Mouse (Mus musculus) midbrain, embryonic 14.5 days (tissue): ENCODE results near the gene Ccdc59. TPM values are rescaled to one million over a fixed set of nuclear protein-coding genes. Genes with fewer than 3 reads are reported as not detected.

ENCODE experiments used
- ATAC-seq: fragments of 200-750 bp; cut with Nextera tagmentation; 2 replicates; pipeline ENCODE4 v1.8.0; 2017; ENCODE audit warnings: moderate number of reproducible peaks, moderate library complexity; ENCODE audit not compliant: low FRiP score, low TSS enrichment
- DNase-seq: peaks from one replicate; pipeline ENCODE4 v3.0.0-alpha.2; 2015
- H3K27ac ChIP-seq: fragments of 300-500 bp; sonication (generic); replicated peaks from 2 replicates; pipeline ENCODE4 v1.5.1; 2014; ENCODE audit warnings: mild to moderate bottlenecking, low read depth, low read length, moderate library complexity
- H3K27me3 ChIP-seq: fragments of 300-500 bp; sonication (generic); 2 replicates; pipeline ENCODE4 v1.6.1; 2014; ENCODE audit warnings: low read length, control low read depth, mixed read lengths; ENCODE audit not compliant: control insufficient read depth, insufficient read depth
- H3K36me3 ChIP-seq: fragments of 300-500 bp; sonication (generic); 2 replicates; pipeline ENCODE4 v1.6.1; 2014; ENCODE audit warnings: low read length, control low read depth; ENCODE audit not compliant: control insufficient read depth, insufficient read depth
- H3K4me1 ChIP-seq: fragments of 300-500 bp; sonication (generic); 2 replicates; pipeline ENCODE4 v1.6.1; 2014; ENCODE audit warnings: mild to moderate bottlenecking, antibody characterized with exemption, low read length, control low read depth; ENCODE audit not compliant: control insufficient read depth, insufficient read depth
- H3K4me2 ChIP-seq: fragments of 300-500 bp; sonication (generic); 2 replicates; pipeline ENCODE4 v1.6.1; 2014; ENCODE audit warnings: mild to moderate bottlenecking, low read length, moderate library complexity
- H3K4me3 ChIP-seq: fragments of 300-500 bp; sonication (generic); replicated peaks from 2 replicates; pipeline ENCODE4 v1.5.1; 2014; ENCODE audit warnings: low read depth, low read length
- H3K9ac ChIP-seq: fragments of 300-500 bp; sonication (generic); replicated peaks from 2 replicates; pipeline ENCODE4 v1.6.1; 2014; ENCODE audit warnings: mild to moderate bottlenecking, low read length, moderate library complexity
- H3K9me3 ChIP-seq: fragments of 300-500 bp; sonication (generic); 2 replicates; pipeline ENCODE4 v1.6.1; 2016; ENCODE audit warnings: low read length, control low read depth, mixed read lengths; ENCODE audit not compliant: control insufficient read depth
- WGBS: fragments of 180-500 bp; shearing (Covaris S2); extraction: QIAGEN DNeasy Blood & Tissue Kit; methylation state at CpG from one replicate; pipeline ENCODE4 v1.1.7; 2014; 5-methylcytosine and 5-hydroxymethylcytosine counted together
- polyA plus RNA-seq: library from polyadenylated mRNA; unstranded; fragments of >200 nt; fragmentation: Nextera tagmentation; extraction: Ambion mirVana; gene quantifications from 2 replicates; pipeline ENCODE4 v1.2.1, GENCODE M21; 2014

Gene Ccdc59
- 43.9 and 50.0 TPM in 2 replicates for polyA plus RNA-seq

GRCm38 (mm10) chr10:105840928-105841888 is at the start of gene Ccdc59, which contains the start of gene Mettl25:
TSS of gene Ccdc59 (plus strand) at chr10:105841067.
TSS of gene Mettl25 (minus strand) at chr10:105841380.
- DNase-seq = peak; percentile 98
- H3K27me3 ChIP-seq = no peaks in the 10 kb centered on the region
- under 1% methylated on average over 90 of the region's 90 CpGs for WGBS

GRCm38 (mm10) chr10:105793776-105794552 is 46.9 kb upstream of the Ccdc59 start:
- no peaks in the 10 kb centered on the region for H3K9me3 ChIP-seq

More at GRCm38 (mm10) chr10:105840928-105841888, at the start of gene Ccdc59, which contains the start of gene Mettl25:
- Histone ChIP-seq H3K9ac (peak within 1 kb of the TSS; percentile 88), H3K9me3 (no peaks in the 10 kb centered on the region), H3K4me2 (peak within 1 kb of the TSS; percentile 66), H3K36me3 (peaks cover 34% of the 10 kb centered on the region), H3K27ac (peak within 1 kb of the TSS; percentile 99), H3K4me1 (peaks cover 11% of the 10 kb centered on the region; the same call in 1 of the 2 replicates), H3K4me3 (peak within 1 kb of the TSS; percentile 82)
- peak; percentile 99 for ATAC-seq

GRCm38 (mm10) chr10:105797250-105797924 is 43.5 kb upstream of the Ccdc59 start:
- DNase-seq (no peak), ATAC-seq (no peak)
- 88% methylated on average over 8 of the region's 8 CpGs for WGBS

More at GRCm38 (mm10) chr10:105793776-105794552, 46.9 kb upstream of the Ccdc59 start:
- no peak overlapping the region for H3K9ac ChIP-seq
- H3K4me2 ChIP-seq = no peak overlapping the region
- no peaks in the 10 kb centered on the region for H3K27me3 ChIP-seq
- H3K4me3 ChIP-seq = no peak overlapping the region
- H3K27ac ChIP-seq = no peak overlapping the region
- WGBS = 92% methylated on average over 15 of the region's 15 CpGs
- ATAC-seq = no peak
- DNase-seq = no peak
- no peaks in the 10 kb centered on the region for H3K36me3 ChIP-seq
- no peaks in the 10 kb centered on the region for H3K4me1 ChIP-seq

GRCm38 (mm10) chr10:105801147-105801546 is 39.7 kb upstream of the Ccdc59 start:
- Histone ChIP-seq H3K4me3 (no peak overlapping the region), H3K36me3 (no peaks in the 10 kb centered on the region), H3K9me3 (no peaks in the 10 kb centered on the region), H3K4me2 (no peak overlapping the region), H3K9ac (no peak overlapping the region), H3K4me1 (no peaks in the 10 kb centered on the region), H3K27me3 (no peaks in the 10 kb centered on the region), H3K27ac (no peak overlapping the region)
- peak; percentile 24; the same call in 1 of the 2 replicates for ATAC-seq
- no peak for DNase-seq
- 91% methylated on average over 6 of the region's 6 CpGs for WGBS

More at GRCm38 (mm10) chr10:105797250-105797924, 43.5 kb upstream of the Ccdc59 start:
- Histone ChIP-seq H3K9me3 (no peaks in the 10 kb centered on the region), H3K27ac (no peak overlapping the region), H3K4me3 (no peak overlapping the region), H3K4me2 (no peak overlapping the region), H3K4me1 (no peaks in the 10 kb centered on the region), H3K9ac (no peak overlapping the region), H3K36me3 (no peaks in the 10 kb centered on the region), H3K27me3 (no peaks in the 10 kb centered on the region)

DNA sequence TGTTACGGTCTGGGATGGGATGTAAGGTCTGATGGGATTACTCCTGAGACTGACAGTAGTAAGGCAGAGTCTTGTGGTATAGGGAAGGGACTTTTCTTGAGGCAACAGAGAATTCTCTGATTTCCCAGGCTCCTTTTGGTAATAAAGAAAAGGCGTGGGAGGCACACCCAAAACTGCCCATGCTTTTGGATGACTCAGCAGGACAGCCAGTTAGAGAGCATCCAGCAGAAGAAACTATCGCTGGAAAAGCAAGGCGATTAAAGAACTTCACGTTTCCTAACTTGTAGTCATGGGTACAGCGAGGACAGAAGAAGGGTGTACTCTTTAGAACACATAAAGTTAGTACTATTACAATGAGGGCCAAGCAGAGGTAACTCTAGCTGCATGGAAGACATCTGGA is 38.7 kb upstream of the Ccdc59 start:
- ATAC-seq (no peak), DNase-seq (no peak)
- Histone ChIP-seq H3K36me3 (no peaks in the 10 kb centered on the region), H3K27me3 (no peaks in the 10 kb centered on the region), H3K9me3 (no peaks in the 10 kb centered on the region), H3K4me3 (no peak overlapping the region), H3K27ac (no peak overlapping the region), H3K4me1 (no peaks in the 10 kb centered on the region), H3K4me2 (no peak overlapping the region), H3K9ac (no peak overlapping the region)
- WGBS = 92% methylated on average over 6 of the region's 6 CpGs

DNA sequence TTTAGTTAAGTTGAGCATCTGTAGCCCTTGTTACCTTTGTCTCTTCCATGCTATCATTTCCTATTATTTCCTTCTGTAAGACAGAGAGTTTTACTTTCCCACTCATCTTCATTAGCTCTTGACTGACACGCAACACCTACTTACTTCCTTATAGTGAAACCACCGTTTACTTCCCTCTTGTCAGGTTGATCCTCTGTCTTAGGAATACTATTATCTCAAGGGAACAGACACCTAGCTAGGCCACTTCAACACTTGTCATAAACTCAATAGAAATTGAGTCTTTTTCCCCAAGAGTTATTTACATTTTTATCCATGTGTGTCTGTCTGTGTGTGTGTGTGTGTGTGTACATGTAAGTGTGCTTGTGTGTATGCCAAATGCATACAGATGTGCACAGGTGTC is 37.4 kb upstream of the Ccdc59 start:
- no peak overlapping the region for H3K4me2 ChIP-seq
- no peaks in the 10 kb centered on the region for H3K36me3 ChIP-seq
- H3K27me3 ChIP-seq = no peaks in the 10 kb centered on the region
- H3K27ac ChIP-seq = no peak overlapping the region
- ATAC-seq (no peak), DNase-seq (no peak)
- no peak overlapping the region for H3K9ac ChIP-seq
- H3K9me3 ChIP-seq = no peaks in the 10 kb centered on the region
- H3K4me3 ChIP-seq = no peak overlapping the region
- no peaks in the 10 kb centered on the region for H3K4me1 ChIP-seq
- 98% methylated on average over 2 of the region's 2 CpGs for WGBS

DNA sequence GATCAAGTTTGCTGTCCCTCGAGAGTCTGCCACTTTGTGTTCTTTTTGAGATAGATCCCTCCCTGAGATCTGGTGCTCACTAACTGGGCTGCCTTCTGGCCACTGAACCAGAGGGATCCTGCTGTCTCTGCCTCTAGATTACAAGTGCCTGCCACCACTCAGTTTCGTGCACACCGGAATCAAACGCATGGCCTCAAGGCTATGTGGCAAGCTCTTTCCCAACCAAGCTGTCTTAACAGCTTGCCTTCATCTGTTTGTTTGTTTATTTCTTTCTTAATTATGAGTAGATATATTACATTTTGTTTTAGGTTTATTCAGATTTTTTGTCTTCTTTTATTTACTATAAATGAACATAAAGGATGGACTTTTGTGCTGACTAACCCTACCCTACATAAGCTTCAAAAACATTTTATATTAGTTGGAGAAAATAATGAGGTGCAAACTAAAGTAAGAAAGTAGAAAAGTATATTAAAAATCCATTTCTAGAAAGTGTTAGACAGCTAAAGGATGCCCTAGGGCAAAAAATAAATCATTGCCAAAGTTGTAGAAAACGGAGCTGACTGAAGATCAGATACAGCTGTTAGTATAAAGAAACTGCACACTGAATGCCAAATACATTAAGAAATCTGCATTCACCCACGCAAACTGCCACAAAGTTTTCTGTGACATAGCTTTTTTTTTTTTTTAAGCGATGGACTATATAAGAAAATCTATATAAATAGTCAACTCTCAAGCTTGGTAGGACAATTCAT is 34.4 kb upstream of the Ccdc59 start:
- Histone ChIP-seq H3K4me2 (no peak overlapping the region), H3K27ac (no peak overlapping the region), H3K9ac (no peak overlapping the region), H3K9me3 (no peaks in the 10 kb centered on the region), H3K36me3 (no peaks in the 10 kb centered on the region), H3K27me3 (no peaks in the 10 kb centered on the region), H3K4me1 (no peaks in the 10 kb centered on the region), H3K4me3 (no peak overlapping the region)
- ATAC-seq (no peak), DNase-seq (no peak)
- 88% methylated on average over 7 of the region's 7 CpGs for WGBS
